Mouse (Mus musculus) ES-Bruce4 (cell line): ENCODE measurements at regions not wholly inside any gene's neighbourhood (a gene's known extent, or its start where the extent isn't known, plus 50 kb on each side); places are given as distances from the start of the nearest gene placed in this dataset.

Source experiments
- H3K27ac ChIP-seq: 2 replicates; pipeline ENCODE4 v1.5.1; 2012; ENCODE audit warnings: low read length, inconsistent platforms; ENCODE audit not compliant: insufficient read depth
- H3K27me3 ChIP-seq: 2 replicates; pipeline ENCODE4 v1.6.1; 2012; ENCODE audit warnings: mild to moderate bottlenecking, low read length, inconsistent platforms; ENCODE audit not compliant: control insufficient read depth, poor library complexity, insufficient read depth, severe bottlenecking
- H3K36me3 ChIP-seq: 2 replicates; pipeline ENCODE4 v1.6.1; 2012; ENCODE audit warnings: inconsistent platforms, mild to moderate bottlenecking, low read length, moderate library complexity; ENCODE audit not compliant: control insufficient read depth, poor library complexity, insufficient read depth, severe bottlenecking
- H3K4me1 ChIP-seq: one replicate; pipeline ENCODE4 v1.8.1; 2011; ENCODE audit warnings: low read length; ENCODE audit not compliant: control insufficient read depth, insufficient read depth
- H3K4me3 ChIP-seq: 2 replicates; pipeline ENCODE4 v1.5.1; 2011; ENCODE audit warnings: low read depth, mild to moderate bottlenecking, low read length
- H3K9ac ChIP-seq: 2 replicates; pipeline ENCODE4 v1.6.1; 2012; ENCODE audit warnings: low read depth, mild to moderate bottlenecking, inconsistent platforms; ENCODE audit not compliant: poor library complexity, severe bottlenecking
- H3K9me3 ChIP-seq: replicated peaks from 2 replicates; pipeline ENCODE4 v1.6.1; 2012; ENCODE audit warnings: mild to moderate bottlenecking, low read length, inconsistent platforms; ENCODE audit not compliant: control insufficient read depth, poor library complexity, insufficient read depth, severe bottlenecking
- CTCF ChIP-seq: IDR thresholded peaks from one replicate; pipeline ENCODE4 v1.8.1; 2011; ENCODE audit warnings: low read depth, low read length
- EP300 ChIP-seq: IDR thresholded peaks from 2 replicates; pipeline ENCODE4 v1.6.1; 2011; ENCODE audit warnings: low read depth, low read length; ENCODE audit not compliant: insufficient read depth
- POLR2A ChIP-seq: IDR thresholded peaks from one replicate; pipeline ENCODE4 v1.8.1; 2011; ENCODE audit warnings: low read length; ENCODE audit not compliant: insufficient read depth

GRCm38 (mm10) chr12:107729301-107729700 is 240.9 kb downstream of the 3110018I06Rik start:
- H3K9ac ChIP-seq, result no peak overlapping the region
- H3K27ac ChIP-seq, result no peak overlapping the region
- H3K36me3 ChIP-seq, result no peaks in the 10 kb centered on the region
- no peak overlapping the region for H3K4me3 ChIP-seq
- H3K27me3 ChIP-seq, result no peaks in the 10 kb centered on the region
- no peak for TF ChIP-seq CTCF
- TF ChIP-seq POLR2A, result no peak
- TF ChIP-seq EP300, result no peak
- no peaks in the 10 kb centered on the region for H3K4me1 ChIP-seq
- no peaks in the 10 kb centered on the region for H3K9me3 ChIP-seq

- Histone ChIP-seq H3K27ac (no peak overlapping the region), H3K36me3 (no peaks in the 10 kb centered on the region), H3K4me1 (no peaks in the 10 kb centered on the region), H3K4me3 (no peak overlapping the region), H3K9ac (no peak overlapping the region), H3K27me3 (no peaks in the 10 kb centered on the region), H3K9me3 (no peaks in the 10 kb centered on the region)
- TF ChIP-seq CTCF (no peak), EP300 (no peak), POLR2A (no peak)
These were observed 242.5 kb downstream of the 3110018I06Rik start for GRCm38 (mm10) chr12:107730940-107731339.

- Histone ChIP-seq H3K4me1 (no peaks in the 10 kb centered on the region), H3K9me3 (no peaks in the 10 kb centered on the region), H3K4me3 (no peak overlapping the region), H3K9ac (no peak overlapping the region), H3K27me3 (no peaks in the 10 kb centered on the region), H3K27ac (no peak overlapping the region), H3K36me3 (no peaks in the 10 kb centered on the region)
- no peak for TF ChIP-seq EP300
These were observed 246.1 kb downstream of the 3110018I06Rik start for GRCm38 (mm10) chr12:107734536-107734935.

- H3K27ac ChIP-seq, result no peak overlapping the region
- H3K9ac ChIP-seq, result no peak overlapping the region
- no peak for TF ChIP-seq EP300
- TF ChIP-seq CTCF, result no peak
- no peak for TF ChIP-seq POLR2A
- no peaks in the 10 kb centered on the region for H3K9me3 ChIP-seq
- H3K27me3 ChIP-seq, result no peaks in the 10 kb centered on the region
- H3K4me3 ChIP-seq, result no peak overlapping the region
- H3K36me3 ChIP-seq, result no peaks in the 10 kb centered on the region
- H3K4me1 ChIP-seq, result no peaks in the 10 kb centered on the region
These were observed 254.2 kb downstream of the 3110018I06Rik start for GRCm38 (mm10) chr12:107742641-107743040.

- Histone ChIP-seq H3K27me3 (no peaks in the 10 kb centered on the region), H3K9ac (no peak overlapping the region), H3K36me3 (no peaks in the 10 kb centered on the region), H3K4me3 (no peak overlapping the region), H3K27ac (no peak overlapping the region), H3K9me3 (no peaks in the 10 kb centered on the region), H3K4me1 (no peaks in the 10 kb centered on the region)
- TF ChIP-seq EP300 (no peak), POLR2A (no peak), CTCF (no peak)
These were observed 256.4 kb downstream of the 3110018I06Rik start for GRCm38 (mm10) chr12:107744822-107745221.

GRCm38 (mm10) chr12:107748481-107749380 is 254.7 kb downstream of the Bcl11b start:
- no peak overlapping the region for H3K9ac ChIP-seq
- no peaks in the 10 kb centered on the region for H3K27me3 ChIP-seq
- no peaks in the 10 kb centered on the region for H3K9me3 ChIP-seq
- no peaks in the 10 kb centered on the region for H3K36me3 ChIP-seq
- H3K27ac ChIP-seq, result no peak overlapping the region
- TF ChIP-seq CTCF, result no peak
- no peak for TF ChIP-seq EP300
- H3K4me1 ChIP-seq, result no peaks in the 10 kb centered on the region
- no peak overlapping the region for H3K4me3 ChIP-seq
